Mouse (Mus musculus) cerebellum, adult 2 months (tissue): Measurements from ENCODE around the gene Arhgef33.

Experiments
- CTCF ChIP-seq: fragments of 200-500 bp; IDR thresholded peaks from 2 replicates; pipeline ENCODE4 v1.5.1; 2011; ENCODE audit warnings: low read depth, mild to moderate bottlenecking, control low read depth, low read length, moderate library complexity, borderline replicate concordance; ENCODE audit not compliant: insufficient read depth
- POLR2A ChIP-seq: fragments of 200-500 bp; IDR thresholded peaks from 2 replicates; pipeline ENCODE4 v1.6.1; 2011; ENCODE audit warnings: low read length, control low read depth, borderline replicate concordance; ENCODE audit not compliant: insufficient read depth

- no peak for TF ChIP-seq CTCF
- no peak for TF ChIP-seq POLR2A
Observed at GRCm38 (mm10) chr17:80426901-80427300, 119.7 kb downstream of the Arhgef33 start.
